Mouse (Mus musculus): ENCODE data around the gene Epop.

- TF ChIP-seq CTCF (IDR thresholded peaks at IDR 0.05; ENCODE audit: low read depth, low read length) = peak; percentile 45
- TF ChIP-seq POLR2A (IDR thresholded peaks at IDR 0.05; ENCODE audit: insufficient read depth, low read length) = no peak
These were observed 13.2 kb upstream of the Epop start for GRCm38 (mm10) chr11:97642746-97643145.
